Mouse (Mus musculus) ES-Bruce4 (cell line): Measurements from ENCODE around the gene Olfr453.

Source experiments
- CTCF ChIP-seq: IDR thresholded peaks from one replicate; pipeline ENCODE4 v1.8.1; 2011; ENCODE audit warnings: low read depth, low read length
- POLR2A ChIP-seq: IDR thresholded peaks from one replicate; pipeline ENCODE4 v1.8.1; 2011; ENCODE audit warnings: low read length; ENCODE audit not compliant: insufficient read depth

DNA sequence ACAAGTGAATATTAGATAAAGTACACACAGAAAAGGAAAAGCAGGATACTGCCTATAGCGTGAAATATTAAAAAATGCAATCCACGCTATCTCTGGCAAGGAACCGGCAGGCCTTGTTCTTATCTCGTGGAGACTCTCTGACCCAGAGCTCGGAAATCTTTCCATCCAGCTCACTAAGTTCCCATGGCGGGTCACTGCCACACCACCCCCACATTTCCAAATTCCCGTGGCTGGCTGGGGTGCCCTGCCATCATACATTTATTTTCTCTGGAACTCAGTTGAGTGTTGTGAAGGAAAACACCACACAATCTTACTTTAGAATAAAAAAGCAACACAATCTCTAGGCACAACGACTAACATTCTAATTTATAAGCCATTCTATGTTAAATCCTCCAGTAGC lies 24.5 kb upstream of the Olfr453 start:
- TF ChIP-seq CTCF (no peak), POLR2A (no peak)
